Mouse (Mus musculus): ENCODE measurements at regions not wholly inside any gene's neighbourhood (a gene's known extent, or its start where the extent isn't known, plus 50 kb on each side); places are given as distances from the start of the nearest gene placed in this dataset.

DNA sequence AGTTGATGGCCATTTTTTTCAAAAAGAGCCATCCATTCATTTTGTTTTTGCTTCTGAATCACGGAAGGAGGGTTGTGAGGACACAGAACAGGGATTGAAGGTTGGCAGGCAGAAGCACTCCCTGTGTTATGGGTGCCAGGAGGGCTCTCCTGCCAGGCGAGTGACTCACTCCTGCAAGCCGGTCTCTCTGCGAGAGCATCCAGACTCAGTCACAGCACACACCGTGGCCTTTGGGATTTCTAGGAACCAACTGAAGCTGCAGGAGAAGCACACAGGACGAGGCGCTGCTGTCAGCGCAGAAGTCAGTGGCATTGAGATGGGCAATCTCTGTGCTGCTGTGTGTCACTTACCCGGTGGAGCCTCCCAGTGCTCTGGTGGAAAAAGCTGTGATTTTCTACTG is 66.5 kb upstream of the 4930432M17Rik start:
- Histone ChIP-seq H3K4me1 (replicated peaks; ENCODE audit: low read depth, low read length) (peaks cover 78% of the 10 kb centered on the region), H3K27me3 (ENCODE audit: insufficient read depth, low read length) (no peaks in the 10 kb centered on the region), H3K36me3 (ENCODE audit: insufficient read depth, low read length) (no peaks in the 10 kb centered on the region), H3K9me3 (ENCODE audit: low read length) (no peaks in the 10 kb centered on the region; the same call in 1 of the 2 replicates), H3K4me3 (replicated peaks; ENCODE audit: low read length) (no peak overlapping the region)
- TF ChIP-seq NANOG (IDR thresholded peaks at IDR 0.05; ENCODE audit: borderline replicate concordance, low read length), result no peak
- no peak for TF ChIP-seq CTCF (conservative IDR thresholded peaks at IDR 0.05; ENCODE audit: low read length)

DNA sequence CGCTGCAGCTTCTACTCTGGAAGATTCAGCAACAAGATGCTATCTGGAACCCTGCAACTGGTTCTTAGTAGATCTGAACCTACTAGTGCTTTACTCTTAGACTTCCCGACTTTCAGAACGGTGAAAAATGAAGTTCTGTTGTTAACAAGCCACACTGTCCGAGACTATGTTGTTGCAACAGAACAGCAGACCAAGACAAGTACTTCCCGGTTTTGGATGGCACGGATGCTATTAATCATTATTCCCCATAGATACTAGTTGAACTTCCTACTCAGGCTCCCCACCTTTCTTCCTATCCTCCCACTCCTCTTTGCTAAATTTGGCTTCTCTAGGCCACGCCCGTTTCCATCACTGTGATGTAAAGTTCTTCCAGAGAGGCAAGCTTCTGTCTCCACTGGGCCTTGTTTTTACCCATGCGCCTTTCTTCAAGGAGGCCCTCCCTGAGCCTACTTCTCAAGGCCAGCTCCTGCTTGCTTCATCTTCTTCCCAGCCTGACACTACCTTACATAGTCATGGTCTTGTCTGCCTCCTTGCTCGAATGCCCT is 67.7 kb upstream of the 4930432M17Rik start:
- peaks cover 77% of the 10 kb centered on the region for H3K4me1 ChIP-seq (replicated peaks; ENCODE audit: low read depth, low read length)
- peak overlapping the region; percentile 30 for H3K4me3 ChIP-seq (replicated peaks; ENCODE audit: low read length)
- H3K36me3 ChIP-seq (ENCODE audit: insufficient read depth, low read length), result no peaks in the 10 kb centered on the region
- H3K27me3 ChIP-seq (ENCODE audit: insufficient read depth, low read length), result no peaks in the 10 kb centered on the region
- no peaks in the 10 kb centered on the region; the same call in 1 of the 2 replicates for H3K9me3 ChIP-seq (ENCODE audit: low read length)
- TF ChIP-seq POU5F1 (IDR thresholded peaks at IDR 0.05; ENCODE audit: borderline replicate concordance, low read length) (no peak), NANOG (IDR thresholded peaks at IDR 0.05; ENCODE audit: borderline replicate concordance, low read length) (no peak), CTCF (conservative IDR thresholded peaks at IDR 0.05; ENCODE audit: low read length) (no peak)

DNA sequence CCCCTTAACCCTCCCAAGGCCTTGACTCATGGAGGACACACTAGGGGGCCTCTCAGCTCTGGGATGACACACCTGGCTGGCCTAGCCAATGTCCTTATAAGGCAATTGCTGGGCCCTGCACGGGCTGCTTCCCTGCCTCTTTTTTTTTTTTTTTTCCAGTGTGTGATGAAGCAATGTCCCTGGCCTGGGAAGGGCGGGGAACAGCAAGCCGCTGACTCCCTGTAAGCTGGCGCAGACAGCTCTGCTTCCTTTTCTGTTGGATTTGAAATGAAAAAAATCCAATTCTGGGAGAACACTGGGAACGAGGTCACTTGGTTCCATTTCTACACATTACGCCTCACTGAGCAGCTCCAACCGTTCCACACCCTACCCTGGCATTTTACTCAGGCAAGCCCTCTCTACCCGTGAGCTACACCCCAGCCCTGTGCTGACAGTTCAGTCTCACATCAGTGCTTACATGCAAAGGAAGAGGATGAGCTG is 68.4 kb upstream of the 4930432M17Rik start:
- Histone ChIP-seq H3K9me3 (ENCODE audit: low read length) (no peaks in the 10 kb centered on the region; the same call in 1 of the 2 replicates), H3K27me3 (ENCODE audit: insufficient read depth, low read length) (no peaks in the 10 kb centered on the region), H3K4me1 (replicated peaks; ENCODE audit: low read depth, low read length) (peaks cover 78% of the 10 kb centered on the region), H3K4me3 (replicated peaks; ENCODE audit: low read length) (peak overlapping the region; percentile 30), H3K36me3 (ENCODE audit: insufficient read depth, low read length) (no peaks in the 10 kb centered on the region)
- TF ChIP-seq POU5F1 (IDR thresholded peaks at IDR 0.05; ENCODE audit: borderline replicate concordance, low read length) (no peak), NANOG (IDR thresholded peaks at IDR 0.05; ENCODE audit: borderline replicate concordance, low read length) (0 out of 2 replicates have a peak, but pooled peaks have one; percentile 1), CTCF (conservative IDR thresholded peaks at IDR 0.05; ENCODE audit: low read length) (no peak)

DNA sequence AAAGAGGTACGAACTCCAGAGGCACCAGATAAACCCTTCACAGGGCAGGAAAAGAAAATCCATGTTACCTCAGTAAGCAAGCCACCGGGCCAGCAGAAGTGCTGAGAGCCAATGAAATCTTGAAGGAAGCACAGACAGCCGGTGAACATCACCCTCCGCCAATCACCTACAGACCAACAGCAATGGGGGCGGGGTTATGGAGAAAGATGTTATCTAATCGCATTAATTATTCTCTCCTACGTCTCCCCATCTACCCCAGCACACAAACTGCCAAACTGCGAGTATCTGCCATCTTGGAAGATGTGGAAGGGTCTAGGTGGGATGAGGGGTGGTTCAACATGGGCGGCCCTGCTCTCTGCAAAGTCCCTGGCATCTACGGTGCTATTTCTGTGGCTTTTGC is 68.6 kb upstream of the Slc44a3 start:
- Histone ChIP-seq H3K9me3 (ENCODE audit: low read length) (no peaks in the 10 kb centered on the region), H3K27me3 (ENCODE audit: insufficient read depth, low read length) (no peaks in the 10 kb centered on the region), H3K4me1 (replicated peaks; ENCODE audit: low read depth, low read length) (peaks cover 71% of the 10 kb centered on the region), H3K36me3 (ENCODE audit: insufficient read depth, low read length) (no peaks in the 10 kb centered on the region), H3K4me3 (replicated peaks; ENCODE audit: low read length) (peak overlapping the region; percentile 65)
- TF ChIP-seq NANOG (IDR thresholded peaks at IDR 0.05; ENCODE audit: borderline replicate concordance, low read length), result no peak
- TF ChIP-seq POU5F1 (IDR thresholded peaks at IDR 0.05; ENCODE audit: borderline replicate concordance, low read length), result no peak
- no peak for TF ChIP-seq CTCF (conservative IDR thresholded peaks at IDR 0.05; ENCODE audit: low read length)

DNA sequence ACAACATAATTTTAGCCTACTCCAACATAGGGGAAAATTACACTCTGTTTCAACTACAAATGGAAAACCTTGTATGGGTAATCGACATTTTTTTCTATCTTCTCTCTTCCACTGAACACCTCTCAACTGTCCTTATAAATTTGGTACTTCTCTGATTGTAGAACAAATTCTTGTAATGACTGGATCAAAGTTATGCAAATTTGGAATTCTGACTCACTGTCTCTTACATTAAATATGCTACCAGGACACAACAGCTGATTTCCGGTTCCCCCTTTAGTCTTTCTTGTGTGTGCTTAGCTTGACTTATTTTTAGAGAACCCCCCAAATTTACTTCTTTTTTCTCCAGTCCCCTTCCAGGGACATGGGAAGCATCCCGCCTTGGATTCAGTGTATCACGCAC is 68.2 kb upstream of the Slc44a3 start:
- H3K27me3 ChIP-seq (ENCODE audit: insufficient read depth, low read length), result no peaks in the 10 kb centered on the region
- no peaks in the 10 kb centered on the region for H3K9me3 ChIP-seq (ENCODE audit: low read length)
- TF ChIP-seq CTCF (conservative IDR thresholded peaks at IDR 0.05; ENCODE audit: low read length), result no peak
- no peak for TF ChIP-seq NANOG (IDR thresholded peaks at IDR 0.05; ENCODE audit: borderline replicate concordance, low read length)
- TF ChIP-seq POU5F1 (IDR thresholded peaks at IDR 0.05; ENCODE audit: borderline replicate concordance, low read length), result no peak
- H3K4me1 ChIP-seq (replicated peaks; ENCODE audit: low read depth, low read length), result peaks cover 71% of the 10 kb centered on the region
- no peaks in the 10 kb centered on the region for H3K36me3 ChIP-seq (ENCODE audit: insufficient read depth, low read length)
- H3K4me3 ChIP-seq (replicated peaks; ENCODE audit: low read length), result peak overlapping the region; percentile 65; the same call in 1 of the 2 replicates

DNA sequence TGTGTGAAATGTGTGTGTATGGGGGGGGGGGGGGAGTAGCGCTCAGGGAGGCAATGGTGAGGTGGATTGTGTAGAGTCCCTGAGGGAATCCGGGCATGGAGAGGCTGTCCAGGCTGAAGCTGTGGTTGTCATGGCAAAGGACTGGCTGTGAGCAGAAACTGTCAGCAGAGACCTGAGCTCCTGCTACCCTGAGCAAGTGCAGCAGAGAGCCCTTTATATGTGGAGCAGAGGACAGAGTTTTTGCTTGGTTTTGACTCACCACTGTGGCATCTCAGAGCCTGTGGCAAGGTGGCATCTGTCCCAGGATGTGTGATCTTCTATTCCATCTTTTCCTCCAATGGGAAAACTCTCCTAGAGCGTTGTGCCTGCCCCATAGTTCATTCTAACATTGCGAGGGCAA is 65.8 kb upstream of the Slc44a3 start:
- Histone ChIP-seq H3K9me3 (ENCODE audit: low read length) (no peaks in the 10 kb centered on the region), H3K4me1 (replicated peaks; ENCODE audit: low read depth, low read length) (peaks cover 53% of the 10 kb centered on the region), H3K36me3 (ENCODE audit: insufficient read depth, low read length) (no peaks in the 10 kb centered on the region), H3K4me3 (replicated peaks; ENCODE audit: low read length) (no peak overlapping the region), H3K27me3 (ENCODE audit: insufficient read depth, low read length) (peaks cover 1% of the 10 kb centered on the region; the same call in 1 of the 2 replicates)
- TF ChIP-seq POU5F1 (IDR thresholded peaks at IDR 0.05; ENCODE audit: borderline replicate concordance, low read length) (no peak), NANOG (IDR thresholded peaks at IDR 0.05; ENCODE audit: borderline replicate concordance, low read length) (no peak), CTCF (conservative IDR thresholded peaks at IDR 0.05; ENCODE audit: low read length) (no peak)

DNA sequence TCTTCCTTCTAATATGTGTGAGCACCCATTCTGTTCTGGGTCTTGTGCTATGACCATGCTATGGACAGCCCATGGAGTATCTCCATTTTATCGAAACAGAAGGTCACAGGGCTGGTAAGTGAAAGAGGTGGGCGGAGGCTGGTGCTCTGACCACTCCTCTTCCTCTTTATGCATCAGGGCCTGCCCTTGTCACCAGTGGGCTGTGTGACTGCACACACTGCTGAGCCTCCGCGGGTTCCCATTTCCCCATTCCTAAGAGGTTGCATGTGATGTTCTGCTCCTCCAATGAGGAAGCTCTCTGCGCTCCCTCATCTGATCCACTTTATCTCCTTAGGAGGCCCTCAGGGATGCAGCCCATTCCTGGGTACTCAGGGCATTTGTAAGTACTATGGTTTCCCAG is 65.0 kb upstream of the Slc44a3 start:
- Histone ChIP-seq H3K36me3 (ENCODE audit: insufficient read depth, low read length) (no peaks in the 10 kb centered on the region), H3K9me3 (ENCODE audit: low read length) (no peaks in the 10 kb centered on the region), H3K27me3 (ENCODE audit: insufficient read depth, low read length) (peaks cover 3% of the 10 kb centered on the region; the same call in 1 of the 2 replicates), H3K4me3 (replicated peaks; ENCODE audit: low read length) (no peak overlapping the region), H3K4me1 (replicated peaks; ENCODE audit: low read depth, low read length) (peaks cover 46% of the 10 kb centered on the region)
- TF ChIP-seq POU5F1 (IDR thresholded peaks at IDR 0.05; ENCODE audit: borderline replicate concordance, low read length) (no peak), CTCF (conservative IDR thresholded peaks at IDR 0.05; ENCODE audit: low read length) (no peak), NANOG (IDR thresholded peaks at IDR 0.05; ENCODE audit: borderline replicate concordance, low read length) (no peak)

DNA sequence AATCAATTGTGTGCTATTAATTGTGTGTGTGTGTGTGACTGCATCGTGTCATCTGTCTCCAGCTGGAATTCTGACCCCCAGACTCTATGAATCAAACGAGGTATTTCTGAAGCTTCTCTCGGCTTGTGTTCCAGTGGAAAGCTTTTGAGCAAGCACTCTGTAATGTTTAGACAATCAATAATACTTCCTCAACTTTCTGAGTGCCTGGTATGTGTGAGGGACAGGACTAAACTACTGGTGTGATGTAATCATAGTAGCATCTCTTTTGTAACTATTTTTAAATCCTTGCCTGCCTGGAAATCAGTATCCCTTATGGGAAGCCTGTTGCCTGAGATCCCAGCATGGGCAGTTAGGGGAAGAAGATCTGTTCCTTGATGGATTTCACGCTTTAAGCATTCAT is 62.4 kb upstream of the Slc44a3 start:
- no peaks in the 10 kb centered on the region for H3K36me3 ChIP-seq (ENCODE audit: insufficient read depth, low read length)
- H3K27me3 ChIP-seq (ENCODE audit: insufficient read depth, low read length), result peaks cover 3% of the 10 kb centered on the region; the same call in 1 of the 2 replicates
- H3K9me3 ChIP-seq (ENCODE audit: low read length), result 0 out of 2 replicates have a peak, but pooled peaks cover 5% of the 10 kb centered on the region
- no peak overlapping the region for H3K4me3 ChIP-seq (replicated peaks; ENCODE audit: low read length)
- no peak for TF ChIP-seq CTCF (conservative IDR thresholded peaks at IDR 0.05; ENCODE audit: low read length)
- TF ChIP-seq POU5F1 (IDR thresholded peaks at IDR 0.05; ENCODE audit: borderline replicate concordance, low read length), result no peak
- TF ChIP-seq NANOG (IDR thresholded peaks at IDR 0.05; ENCODE audit: borderline replicate concordance, low read length), result no peak
- H3K4me1 ChIP-seq (replicated peaks; ENCODE audit: low read depth, low read length), result peaks cover 37% of the 10 kb centered on the region
